Mouse (Mus musculus): ENCODE data around the gene Mepce.
"Not testable (repeated sequence)": the region's sequence is repeated elsewhere in the genome, so short reads cannot be mapped to it uniquely, and the experiment has no call there.

Mepce gene

DNA sequence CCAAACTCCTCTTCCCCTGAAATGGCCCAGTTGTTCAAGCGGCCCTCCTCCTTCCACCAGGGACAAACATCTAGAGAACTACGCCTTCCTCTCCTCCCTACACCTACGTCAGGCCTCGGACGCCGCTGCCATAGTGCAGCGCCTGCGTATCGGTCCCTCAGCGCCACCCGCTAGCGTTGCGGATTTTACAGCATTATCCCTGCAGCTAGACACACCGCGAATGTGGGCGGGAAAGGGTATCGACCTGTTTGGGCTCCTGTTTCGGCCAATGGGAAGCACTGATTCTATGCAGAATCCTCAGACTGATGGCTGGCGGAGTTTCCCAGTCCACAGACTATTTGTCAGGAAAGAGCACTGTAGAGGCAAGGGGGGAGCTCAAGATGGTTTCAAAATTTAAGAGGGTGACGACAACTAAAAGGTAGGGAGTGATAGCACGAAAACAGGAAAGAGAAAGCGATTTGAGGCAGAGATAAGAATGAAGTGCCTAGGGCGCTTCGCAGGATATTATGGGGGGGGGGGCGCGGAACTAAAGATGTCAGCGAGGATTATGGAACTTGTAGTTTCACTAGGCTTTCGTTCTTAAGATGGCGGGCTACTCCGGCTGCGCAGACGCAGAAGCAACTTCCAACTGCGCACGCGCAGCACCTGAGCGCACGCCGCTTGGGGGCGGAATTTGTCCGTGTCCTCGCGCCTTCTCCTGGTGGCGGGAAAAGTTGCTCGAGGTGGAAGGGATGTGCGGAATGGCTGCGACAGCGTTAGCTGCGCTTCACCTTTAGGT is at the start of gene Mepce, which contains the start of gene Zcwpw1:
Gene Mepce, minus strand, starts transcription at position 505 of the 778 bp plus-strand sequence.
Gene Zcwpw1, plus strand, starts transcription at position 648 of the 778 bp plus-strand sequence.
- peak; percentile 87 for DNase-seq (ENCODE audit: low spot score)

DNA sequence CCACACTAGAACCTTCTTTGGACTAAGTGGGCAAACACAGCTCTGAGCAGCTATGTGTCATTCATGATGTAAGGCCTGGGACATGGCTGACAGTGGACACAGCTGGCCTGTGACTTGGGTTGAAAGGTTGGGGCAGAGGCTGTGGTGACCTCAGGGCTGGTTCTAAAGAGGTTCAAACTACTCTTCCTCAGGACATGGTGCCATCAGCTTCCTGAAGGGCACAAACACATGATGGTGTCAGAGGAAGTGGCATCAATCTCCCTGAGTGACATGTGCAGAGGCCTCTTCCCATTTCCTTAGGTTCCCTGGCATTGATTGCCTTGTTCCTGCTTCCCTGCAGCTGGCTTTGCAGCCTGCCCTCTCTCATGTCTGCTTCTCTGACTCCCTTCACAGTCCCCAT is 49.7 kb upstream of the Mepce start:
- DNase-seq (ENCODE audit: low spot score) = not testable (repeated sequence)

DNA sequence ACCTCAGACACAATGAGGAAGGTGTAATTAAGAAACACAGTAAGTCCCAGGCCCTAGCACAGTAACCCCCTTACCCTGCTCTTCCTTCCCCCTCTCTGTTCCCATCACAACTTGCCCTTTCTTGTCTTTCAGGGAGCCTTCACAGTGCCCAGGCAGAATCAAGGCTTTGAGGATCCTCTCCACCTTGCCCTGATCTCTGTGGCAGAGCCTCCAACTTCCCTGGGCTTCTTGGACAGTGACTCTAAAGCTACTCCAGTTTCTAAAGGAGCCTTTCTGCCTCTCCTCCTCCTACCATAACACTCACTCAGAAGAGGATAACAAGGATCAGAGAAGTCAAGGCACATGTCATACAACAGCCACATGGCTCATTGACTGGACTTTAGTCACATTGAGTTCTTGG is 49.2 kb upstream of the Mepce start:
- no peak for DNase-seq (ENCODE audit: low spot score)

DNA sequence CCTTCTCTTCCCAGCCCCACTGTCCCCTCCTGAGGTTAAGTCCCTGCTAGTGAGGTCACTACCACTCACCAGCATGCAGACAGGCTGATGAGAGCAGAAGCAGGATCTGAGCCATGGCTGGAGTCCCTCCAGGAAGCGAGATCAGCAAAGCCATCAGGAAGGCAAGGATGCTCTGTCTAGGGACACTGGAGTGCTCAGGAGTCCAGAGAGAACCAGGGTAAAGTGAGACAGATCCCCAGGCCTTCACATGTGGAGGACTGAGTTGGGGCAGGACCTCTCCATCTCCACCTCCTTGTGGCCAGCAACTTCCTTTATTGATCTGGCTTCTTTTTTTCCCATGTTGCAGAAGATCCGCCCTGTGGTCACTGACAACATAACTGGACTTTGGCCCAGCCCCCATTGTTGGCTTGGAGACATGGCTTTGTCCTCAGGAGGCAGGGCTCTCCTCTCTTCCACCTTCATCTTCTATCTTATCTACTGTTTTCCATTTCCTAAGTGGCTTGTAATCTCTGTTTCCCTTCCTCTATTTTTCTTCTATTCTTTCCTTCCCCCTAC is 48.6 kb upstream of the Mepce start, which contains the start of gene Pilra:
Gene Pilra, minus strand, starts transcription at position 316 of the 555 bp plus-strand sequence.
- DNase-seq (ENCODE audit: low spot score) = not testable (repeated sequence)

DNA sequence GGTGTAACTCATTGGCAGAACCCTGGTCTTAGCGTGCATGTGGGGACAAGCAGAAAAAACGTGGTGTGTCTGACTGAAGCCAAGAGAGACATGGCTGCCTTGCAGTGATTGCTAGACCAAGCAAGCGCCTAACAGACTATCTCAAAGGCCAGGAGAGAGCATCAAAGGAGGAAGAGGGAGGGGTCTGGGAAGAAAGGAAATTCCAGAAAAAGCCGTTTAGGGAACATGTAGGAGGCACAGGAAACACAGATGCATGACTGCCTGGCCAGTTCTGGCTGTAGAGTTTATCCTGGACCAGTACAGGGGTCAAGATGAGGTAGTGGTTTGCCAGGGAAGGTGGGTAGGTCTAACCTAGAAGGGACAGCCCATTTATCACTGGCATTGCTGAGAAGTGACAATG is 46.0 kb upstream of the Mepce start:
- no peak for DNase-seq (ENCODE audit: low spot score)

DNA sequence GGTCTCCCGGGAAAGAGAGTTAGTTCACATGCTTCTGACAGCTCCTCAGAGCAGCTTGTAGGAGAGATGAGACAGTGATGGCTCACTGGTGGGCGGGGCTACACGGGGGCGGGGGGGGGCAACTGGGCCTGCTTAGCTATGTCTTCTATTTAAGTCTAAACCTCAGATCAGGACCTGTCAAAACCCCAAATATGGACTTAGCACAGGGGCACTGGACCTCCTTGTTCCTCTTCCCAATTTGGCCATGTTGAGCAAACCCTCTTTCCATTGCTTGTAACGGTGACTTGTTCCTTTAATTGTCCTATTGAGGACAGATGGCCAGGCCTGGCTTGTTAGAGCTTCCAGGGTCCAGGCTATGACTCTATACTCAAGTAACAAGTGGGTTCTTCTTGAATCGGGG is 44.1 kb upstream of the Mepce start:
- no peak for DNase-seq (ENCODE audit: low spot score)

DNA sequence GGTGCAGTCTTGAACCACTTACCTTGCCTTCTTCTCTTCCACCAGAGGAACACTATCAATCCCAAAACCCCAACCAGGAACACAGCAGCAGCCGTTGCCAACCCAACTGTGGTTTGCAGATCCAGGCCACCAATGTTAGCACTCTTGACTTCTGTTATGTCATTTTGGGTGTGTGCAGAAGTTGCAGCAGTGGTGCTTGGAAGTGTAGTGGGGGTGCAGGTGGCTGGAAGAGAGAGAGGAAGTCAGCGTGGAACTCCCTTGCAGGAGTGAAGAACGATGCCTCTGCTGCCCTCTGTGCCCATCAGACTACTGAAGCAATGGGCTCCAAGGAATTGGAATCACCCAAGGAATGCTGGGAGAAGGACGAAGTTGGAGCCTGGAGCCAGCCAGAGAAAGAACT is 43.7 kb upstream of the Mepce start:
- no peak for DNase-seq (ENCODE audit: low spot score)

DNA sequence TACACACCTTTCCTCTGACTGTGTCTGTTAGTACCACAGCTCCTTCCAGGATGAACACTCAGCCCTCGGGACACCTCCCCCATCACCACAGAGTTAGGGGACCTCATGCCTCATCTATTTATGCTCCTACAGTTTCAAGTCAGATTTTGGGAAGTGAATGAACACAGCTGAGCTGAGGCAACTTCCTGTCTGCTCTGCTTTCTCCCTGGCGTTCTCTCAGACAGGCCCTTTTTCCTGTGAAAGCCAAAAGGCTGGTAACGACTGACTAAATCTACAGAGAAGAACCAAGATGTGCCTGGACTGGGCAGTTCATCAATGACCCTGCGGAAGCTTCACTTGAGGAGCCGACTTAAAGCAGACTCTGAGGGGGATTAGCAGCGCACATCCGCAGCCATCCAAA is 42.8 kb upstream of the Mepce start:
- no peak for DNase-seq (ENCODE audit: low spot score)

DNA sequence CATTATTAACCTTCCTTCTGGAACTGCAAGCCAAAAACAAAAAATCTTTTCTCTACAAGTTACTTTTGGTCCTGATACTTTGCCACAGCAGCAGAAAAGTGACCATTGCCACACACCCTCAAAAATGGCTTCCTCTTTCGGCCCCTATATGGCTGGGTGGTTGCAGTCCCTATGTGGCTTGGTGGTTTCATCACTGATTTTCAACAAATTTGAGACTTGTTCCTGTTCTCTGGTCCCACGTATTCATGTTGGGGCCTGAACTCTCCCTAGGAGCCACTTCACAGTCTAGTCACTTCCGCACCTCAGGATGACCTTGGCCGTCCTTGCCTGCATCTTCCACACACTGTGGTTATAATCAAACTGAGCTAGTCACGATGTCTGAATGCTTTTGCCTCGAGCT is 41.2 kb upstream of the Mepce start:
- DNase-seq (ENCODE audit: low spot score) = no peak

DNA sequence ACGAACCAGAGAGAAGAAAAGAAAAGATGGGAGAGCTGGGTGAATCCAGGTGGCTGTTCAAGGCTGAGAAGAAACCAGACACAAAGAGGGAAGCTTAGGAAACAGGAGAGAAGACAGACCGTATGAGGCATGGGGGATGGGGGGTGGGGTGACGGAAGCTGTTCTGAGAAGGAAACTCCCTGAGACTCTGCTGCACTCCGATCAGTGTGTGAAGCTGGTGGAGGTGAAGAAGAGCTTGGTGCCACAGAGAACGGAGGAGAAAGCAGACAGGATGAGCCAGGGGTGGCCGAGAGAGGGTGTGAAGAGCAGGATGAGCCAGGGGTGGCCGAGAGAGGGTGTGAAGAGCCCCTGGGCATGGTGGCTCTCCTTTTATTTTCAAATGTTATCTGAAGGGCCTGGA is 39.0 kb upstream of the Mepce start:
- DNase-seq (ENCODE audit: low spot score) = no peak

DNA sequence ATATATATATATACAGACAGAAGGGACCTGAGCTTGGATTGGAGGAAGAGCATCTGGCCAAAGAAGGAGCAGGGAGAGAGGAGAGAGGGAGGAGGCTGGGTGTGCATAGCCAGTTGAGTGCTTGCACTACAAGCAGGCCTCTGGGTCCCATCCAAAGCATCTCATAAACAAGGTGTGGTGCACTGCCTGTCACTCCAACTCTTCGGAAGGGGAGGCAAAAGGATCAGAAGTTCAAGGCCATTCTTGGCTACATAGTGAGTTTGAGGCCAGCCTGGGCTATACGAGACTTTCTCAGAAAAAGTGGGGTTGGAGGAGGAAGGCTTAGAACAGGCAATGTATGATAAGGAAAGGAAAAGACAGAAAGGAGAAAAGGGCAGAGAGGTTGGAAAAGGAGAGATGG is 38.5 kb upstream of the Mepce start:
- DNase-seq (ENCODE audit: low spot score) = no peak

DNA sequence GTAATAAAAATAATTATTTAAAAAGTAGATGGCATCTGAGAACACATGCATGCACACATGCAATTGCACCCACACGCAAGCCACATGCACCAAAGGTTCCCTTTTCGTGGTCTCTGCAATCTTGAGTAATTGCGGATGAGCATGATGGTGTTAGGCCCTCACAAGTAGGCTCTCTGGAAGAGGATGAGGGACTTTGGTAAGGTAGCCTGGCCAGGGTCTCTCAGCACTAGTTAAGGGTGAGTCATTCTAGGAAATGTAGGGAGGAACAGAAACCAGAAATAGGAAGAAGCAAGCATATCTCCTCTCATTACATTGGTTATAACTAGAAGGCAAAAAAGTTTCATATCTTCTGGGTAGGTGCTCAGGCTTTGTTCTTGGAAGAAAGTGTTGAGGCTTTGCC is 37.6 kb upstream of the Mepce start:
- no peak for DNase-seq (ENCODE audit: low spot score)

DNA sequence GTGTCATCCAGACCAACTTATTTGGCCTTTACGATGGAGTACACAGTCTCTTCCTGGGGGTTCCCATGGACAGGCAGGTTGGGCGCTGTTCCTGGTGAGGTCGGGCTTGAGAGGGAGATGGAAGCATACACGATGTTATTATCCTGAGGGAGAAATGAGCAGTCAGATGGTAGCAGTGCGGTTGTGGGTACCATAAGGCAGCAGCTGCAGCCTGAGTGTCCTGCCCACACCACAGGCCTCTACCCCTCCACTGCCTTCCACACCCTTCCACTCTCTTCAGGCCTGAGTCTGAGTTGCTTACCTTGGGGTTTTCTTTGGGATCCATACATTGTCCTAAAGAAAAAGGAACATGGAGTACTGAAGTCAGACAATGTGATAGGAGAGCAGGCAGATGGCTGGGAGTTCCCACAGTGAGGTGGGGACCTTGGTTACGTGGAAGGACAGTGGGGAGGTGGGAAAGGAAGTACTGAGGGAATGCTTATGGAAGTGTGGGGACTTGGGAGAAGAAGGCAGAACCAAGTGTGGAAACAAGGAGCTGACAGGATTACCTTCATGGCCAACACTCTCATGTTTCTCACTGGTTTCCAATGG is 36.1 kb upstream of the Mepce start:
- DNase-seq (ENCODE audit: low spot score) = no peak

DNA sequence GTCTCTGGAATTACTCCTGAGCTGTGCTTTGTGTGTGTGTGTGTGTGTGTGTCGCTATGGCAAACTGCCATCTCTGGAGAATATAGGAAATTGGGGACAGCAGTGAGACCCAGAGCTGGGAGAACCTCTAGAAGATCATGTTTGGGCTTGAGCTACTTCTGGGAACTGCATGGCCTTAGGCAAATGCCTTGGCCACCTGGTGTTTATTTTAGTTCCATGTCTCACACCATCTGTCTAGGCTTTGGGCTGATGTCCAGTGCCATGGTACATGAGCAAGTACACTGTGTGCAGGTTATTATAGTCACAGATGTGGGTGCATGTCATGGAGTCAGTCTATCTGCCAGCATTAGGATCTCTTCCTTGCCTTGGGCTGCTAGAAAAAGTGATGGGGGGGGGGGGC is 35.1 kb upstream of the Mepce start:
- no peak for DNase-seq (ENCODE audit: low spot score)

DNA sequence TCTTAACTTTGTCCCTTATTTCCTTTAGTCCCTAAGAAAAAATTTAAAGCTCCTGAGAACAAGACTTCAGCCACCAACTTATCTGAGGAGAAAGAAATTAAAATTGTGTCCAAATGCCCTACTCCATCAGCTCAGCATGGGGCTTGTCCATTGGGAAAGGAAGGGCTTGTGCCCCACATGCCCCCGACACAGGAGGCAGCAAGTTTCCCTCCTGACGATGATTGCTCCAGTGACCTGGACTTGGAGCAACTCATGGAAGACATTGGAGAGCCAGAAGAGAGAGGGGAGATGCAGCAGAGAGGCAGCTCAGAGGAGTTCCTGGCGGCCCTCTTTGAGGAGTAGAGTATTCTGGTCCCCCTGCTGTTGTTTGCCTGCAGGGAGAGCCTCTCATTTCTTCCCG is 34.7 kb upstream of the Mepce start:
- no peak for DNase-seq (ENCODE audit: low spot score)

DNA sequence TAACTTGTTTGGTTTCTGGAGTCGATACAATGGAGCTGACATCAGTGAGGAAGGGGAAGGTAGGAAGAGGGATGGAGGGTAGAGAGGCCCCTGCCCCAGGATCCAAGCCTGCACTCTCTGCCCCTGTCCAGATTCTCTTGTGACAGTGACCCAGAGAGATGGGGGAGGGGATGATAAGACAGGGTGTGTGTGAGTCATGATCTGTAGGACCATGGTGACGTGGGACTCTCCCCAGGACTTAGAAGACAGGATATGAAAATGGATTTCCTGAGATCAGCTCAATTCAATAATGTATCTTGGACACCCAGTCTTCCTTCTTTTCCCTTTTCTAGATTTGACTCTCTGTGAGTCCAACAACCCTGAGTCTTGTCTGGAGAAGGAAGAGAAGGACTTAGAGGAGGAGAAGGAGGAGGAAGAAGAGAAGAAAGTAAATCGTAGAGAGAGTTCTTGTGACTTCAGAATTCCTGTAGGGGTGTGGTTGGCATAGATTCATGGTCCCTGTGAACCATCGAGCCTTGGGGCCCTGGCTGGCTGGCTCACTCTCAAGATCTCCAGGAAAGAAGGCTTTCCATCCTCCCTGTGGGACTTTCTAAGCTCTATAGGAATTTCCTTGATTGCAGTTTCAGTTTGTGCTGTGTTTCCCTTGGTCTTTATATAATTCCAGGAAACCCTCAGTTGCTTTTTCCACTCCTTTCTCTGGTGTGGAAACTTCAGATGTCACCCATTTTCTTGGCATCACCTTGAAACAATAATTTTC is 30.2 kb upstream of the Mepce start:
- no peak for DNase-seq (ENCODE audit: low spot score)

DNA sequence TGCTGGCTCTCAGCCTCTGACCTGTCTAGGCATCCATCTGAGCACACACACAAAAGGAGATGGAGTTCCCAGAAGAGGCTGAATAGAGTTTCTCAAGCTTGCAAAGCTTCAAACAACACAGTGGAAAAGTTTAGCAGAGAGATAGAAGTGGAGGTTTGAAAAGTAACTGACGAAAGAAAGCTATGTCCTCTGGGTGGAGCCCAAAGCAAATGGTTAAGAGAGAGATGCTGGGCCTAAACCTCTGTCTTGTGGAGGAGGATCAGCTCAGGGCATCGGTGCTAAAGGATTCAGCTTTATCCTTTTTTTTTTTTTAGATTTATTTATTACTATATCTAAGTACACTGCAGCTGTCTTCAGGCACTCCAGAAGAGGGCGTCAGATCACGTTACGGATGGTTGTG is 20.9 kb upstream of the Mepce start:
- no peak for DNase-seq (ENCODE audit: low spot score)

DNA sequence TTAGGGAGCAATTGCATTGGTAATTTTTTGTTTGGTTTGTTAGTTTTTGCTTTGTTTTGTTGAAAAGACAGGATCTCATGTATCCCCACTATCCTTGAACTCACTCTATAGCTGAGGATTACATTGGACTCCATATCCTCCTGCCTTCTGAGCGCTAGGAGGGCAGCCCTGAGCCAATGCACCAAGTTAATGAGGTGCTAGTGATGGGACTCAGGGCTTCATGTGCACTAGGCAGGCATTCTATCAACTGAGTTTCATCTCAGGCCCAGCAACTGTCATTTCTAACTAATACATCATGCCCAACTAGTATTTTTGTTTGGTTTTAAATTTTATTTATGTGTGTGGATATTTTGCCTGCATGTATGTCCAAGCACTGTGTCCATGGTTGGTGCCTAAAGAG is 18.7 kb upstream of the Mepce start:
- no peak for DNase-seq (ENCODE audit: low spot score)

DNA sequence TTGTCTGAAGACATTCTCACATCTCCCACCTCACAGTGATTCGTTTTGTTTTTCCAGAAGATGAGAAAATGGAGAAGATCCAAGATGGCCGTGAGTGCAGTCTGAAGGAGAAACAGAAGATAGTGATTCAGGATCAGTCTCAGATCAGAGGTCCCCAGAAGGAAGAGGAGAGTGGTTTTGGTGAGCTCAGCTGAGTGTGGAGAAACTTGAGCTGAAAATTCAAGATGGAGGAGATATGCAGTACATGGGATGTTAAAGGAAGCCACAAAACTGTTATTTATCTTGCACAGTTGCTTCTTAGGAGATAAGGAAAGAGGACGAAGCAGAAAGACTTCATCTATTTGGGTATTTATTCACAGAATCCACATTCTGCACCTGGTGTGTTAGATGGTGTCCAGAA is 13.5 kb upstream of the Mepce start:
- no peak for DNase-seq (ENCODE audit: low spot score)

DNA sequence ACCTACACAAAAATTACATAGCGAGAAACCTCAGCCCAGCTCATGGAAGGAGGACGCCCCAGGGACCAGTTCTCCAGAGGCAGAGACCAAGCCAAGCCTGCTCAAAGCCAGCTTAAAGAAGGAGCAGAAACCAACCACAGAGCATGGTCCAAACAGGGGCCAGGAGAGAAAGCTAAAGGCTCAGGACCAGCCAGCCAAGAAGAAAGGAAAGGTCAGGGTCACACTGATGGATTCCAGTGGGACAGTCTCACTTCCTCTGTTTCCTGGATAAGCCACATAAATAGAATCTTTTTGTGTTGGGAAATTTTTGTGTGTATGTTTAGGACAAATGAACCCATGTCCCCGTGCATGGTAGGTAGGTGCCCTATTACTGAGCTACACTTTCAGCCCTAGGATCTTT is 9.2 kb upstream of the Mepce start:
- DNase-seq (ENCODE audit: low spot score) = no peak

DNA sequence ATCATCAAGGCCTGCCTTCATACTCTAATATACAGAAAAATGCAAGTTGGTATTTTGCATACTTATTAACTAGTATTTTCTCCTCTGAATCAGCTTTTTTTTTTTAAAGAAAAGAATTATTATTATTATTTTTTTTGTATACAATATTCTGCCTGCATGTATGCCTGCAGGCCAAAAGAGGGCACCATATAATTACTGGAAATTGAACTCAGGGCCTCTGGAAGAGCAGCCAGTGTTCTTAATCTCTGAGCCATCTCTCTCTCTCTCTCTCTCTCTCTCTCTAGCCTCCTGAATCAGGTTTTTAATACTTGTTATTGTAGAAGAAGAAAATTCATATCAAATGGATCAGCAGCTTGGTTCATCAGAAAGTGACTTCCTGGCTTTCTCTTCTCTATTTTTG is 4.1 kb upstream of the Mepce start:
- DNase-seq (ENCODE audit: low spot score) = no peak

DNA sequence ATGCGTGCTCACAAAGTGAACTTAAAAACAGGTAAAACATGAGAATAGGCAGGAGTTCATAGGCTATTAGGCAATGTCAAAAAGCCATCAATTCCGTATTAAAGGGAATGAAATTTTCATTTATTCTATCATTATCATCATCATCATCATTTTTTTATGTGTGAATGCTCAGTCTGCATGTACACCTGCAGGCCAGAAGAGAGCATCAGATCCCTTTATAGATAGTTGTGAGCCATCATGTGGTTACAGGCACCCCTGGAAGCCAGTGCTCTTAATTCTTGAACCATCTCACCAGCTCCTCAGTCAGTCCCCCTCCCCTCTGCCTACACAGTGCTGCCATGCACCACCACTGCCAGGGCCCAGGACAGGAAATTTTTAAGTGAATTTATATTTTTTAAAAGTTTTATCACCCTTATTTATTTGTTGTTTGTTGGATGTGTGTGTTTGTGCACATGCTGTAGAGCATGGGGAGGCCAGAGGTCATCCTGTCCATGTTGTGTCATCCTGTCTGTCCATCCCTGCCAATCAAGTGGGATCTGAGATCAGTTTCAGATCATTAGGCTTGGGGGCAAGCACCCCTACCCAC is 1.6 kb upstream of the Mepce start:
- no peak for DNase-seq (ENCODE audit: low spot score)
